Mouse (Mus musculus) leukemia stem cell, adult 10-12 weeks (primary cell): ENCODE results near the gene Gpx6. TPM values are rescaled to one million over a fixed set of nuclear protein-coding genes. Genes with fewer than 3 reads are reported as not detected.

Experiments
- polyA plus RNA-seq: library from polyadenylated mRNA; stranded (reverse); fragments of >175 nt; gene quantifications from 2 replicates; pipeline ENCODE4 v1.2.3, GENCODE M21; 2012; ENCODE audit warnings: low replicate concordance

The Gpx6 gene
- polyA plus RNA-seq, result not detected in 2 replicates

DNA sequence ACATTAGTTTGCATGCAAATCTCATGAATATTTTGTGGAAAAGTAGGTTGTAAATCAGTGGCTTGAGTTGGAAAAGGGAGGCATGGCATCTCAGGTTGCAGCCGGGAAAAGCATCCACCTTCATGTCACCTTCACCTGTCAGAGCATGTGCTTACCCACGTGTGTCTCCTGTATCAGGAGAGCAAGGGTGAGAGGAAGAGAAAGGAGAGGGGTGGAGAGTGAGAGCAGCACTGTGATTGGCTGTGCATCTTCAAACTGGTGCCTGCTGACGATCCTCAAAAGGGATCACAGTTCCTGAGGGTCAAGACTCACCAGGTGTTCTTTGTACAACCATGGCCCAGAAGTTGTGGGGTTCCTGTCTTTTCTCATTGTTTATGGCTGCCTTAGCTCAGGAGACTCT, at the start of gene Gpx6:
Gene Gpx6, plus strand, starts transcription at position 200 of the 400 bp plus-strand sequence.

GRCm38 (mm10) chr13:21292631-21293030, 19.3 kb upstream of the Gpx6 start, which contains the start of gene Gpx5:
TSS of gene Gpx5 (minus strand) at chr13:21292731.

DNA sequence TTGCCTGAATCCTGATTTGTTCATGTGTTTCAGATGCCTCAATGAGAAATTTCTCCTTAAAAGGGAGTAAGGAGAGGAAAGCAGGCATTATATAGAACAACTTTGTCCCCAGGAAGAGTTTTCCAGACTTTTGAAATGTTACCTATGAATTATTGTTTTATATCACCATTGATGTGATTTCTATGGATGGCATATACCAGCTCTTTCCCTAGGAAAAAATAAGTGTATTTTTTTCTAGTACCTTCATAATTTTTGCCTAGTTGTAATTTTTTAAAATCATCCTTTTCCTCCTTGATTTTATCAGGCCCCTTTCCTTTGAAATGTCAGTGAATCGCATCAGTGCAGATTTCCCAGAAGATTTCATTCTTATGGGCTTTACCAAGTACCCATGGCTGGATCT, 34.7 kb downstream of the Gpx6 start, which contains the start of gene Olfr1367:
Gene Olfr1367, plus strand, starts transcription at position 301 of the 400 bp plus-strand sequence.

DNA sequence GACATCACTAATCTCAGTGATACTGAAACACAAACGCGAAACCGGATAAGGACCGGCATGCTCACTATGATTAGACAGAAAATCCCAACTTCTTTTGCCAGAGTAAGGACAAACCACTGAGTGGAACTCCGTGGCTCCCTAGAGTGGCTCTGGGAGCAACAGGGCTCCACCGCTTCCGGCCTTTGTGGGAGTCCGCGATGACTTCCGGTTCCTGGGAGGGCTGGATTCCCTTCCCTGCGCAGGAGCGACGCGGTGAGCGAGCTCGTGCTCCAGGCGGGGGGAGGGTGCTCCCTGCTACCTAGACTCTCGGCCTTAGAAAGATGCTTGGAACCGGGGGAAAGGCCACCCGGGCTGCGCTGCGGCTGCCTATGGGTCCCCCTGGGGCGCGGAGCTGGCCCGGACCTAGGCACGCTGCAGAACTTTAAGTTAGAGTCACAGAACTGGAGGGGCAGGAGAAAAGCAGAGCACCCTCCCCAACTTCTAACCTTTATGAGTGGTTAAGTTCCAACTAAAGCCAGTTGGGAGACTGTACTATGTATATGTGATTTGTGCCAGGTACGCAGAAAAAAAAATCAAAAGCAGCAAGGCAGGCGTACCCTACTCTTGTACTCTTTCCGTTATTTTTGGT, 50.8 kb downstream of the Gpx6 start, which contains the start of gene Zscan12:
Gene Zscan12, plus strand, starts transcription at position 200 of the 628 bp plus-strand sequence.

Other genes with a start within 250 kb of the Gpx6 start
- gene Olfr1370, start 237.2 kb upstream of the Gpx6 start, polyA plus RNA-seq, result not detected in 2 replicates
- not detected in 2 replicates for gene Olfr1369-ps1, start 200.6 kb upstream of the Gpx6 start, polyA plus RNA-seq
- gene Olfr263, start 182.5 kb upstream of the Gpx6 start, polyA plus RNA-seq, result not detected in 2 replicates
- not detected in 2 replicates for gene Olfr1368, start 166.3 kb upstream of the Gpx6 start, polyA plus RNA-seq
- gene Trim27, start 132.7 kb upstream of the Gpx6 start, polyA plus RNA-seq, result 116 TPM in 2 replicates
- gene Gpx5, start 19.4 kb upstream of the Gpx6 start, polyA plus RNA-seq, result not detected in 2 replicates
- not detected in 2 replicates for gene Olfr1367, start 34.8 kb downstream of the Gpx6 start, polyA plus RNA-seq
- gene Zscan12, start 50.7 kb downstream of the Gpx6 start, polyA plus RNA-seq, result 1.4 and 1.5 TPM in 2 replicates
- gene Zkscan3, start 90.6 kb downstream of the Gpx6 start, polyA plus RNA-seq, result 4.3 and 6.0 TPM in 2 replicates
- 0.08 and 0.80 TPM in 2 replicates for gene Pgbd1, start 128.9 kb downstream of the Gpx6 start, polyA plus RNA-seq
- 2.7 and 3.7 TPM in 2 replicates for gene Zscan26, start 141.6 kb downstream of the Gpx6 start, polyA plus RNA-seq
- gene Nkapl, start 156.4 kb downstream of the Gpx6 start, polyA plus RNA-seq, result 4.1 and 6.4 TPM in 2 replicates
- not detected in 2 replicates for gene Zkscan4, start 166.8 kb downstream of the Gpx6 start, polyA plus RNA-seq
- gene Gm10065, start 167.3 kb downstream of the Gpx6 start, polyA plus RNA-seq, result not detected in 2 replicates
- not detected in 2 replicates for gene AK157302, start 183.1 kb downstream of the Gpx6 start, polyA plus RNA-seq
- gene Gm11273, start 189.3 kb downstream of the Gpx6 start, polyA plus RNA-seq, result 8.3 and 12.1 TPM in 2 replicates
- 0.74 and 1.9 TPM in 2 replicates for gene Zkscan8, start 219.0 kb downstream of the Gpx6 start, polyA plus RNA-seq
- not detected in 2 replicates for gene Olfr1366, start 230.7 kb downstream of the Gpx6 start, polyA plus RNA-seq
- not detected in 2 replicates for gene Olfr1535, start 247.8 kb downstream of the Gpx6 start, polyA plus RNA-seq